Mouse (Mus musculus): Measurements from ENCODE around the gene Eef1akmt1. TPM values are rescaled to one million over a fixed set of nuclear protein-coding genes. Genes with fewer than 3 reads are reported as not detected.

The Eef1akmt1 gene
- polyA plus RNA-seq, 1 experiment from 2014 or later, result 106 TPM

- DNase-seq (ENCODE audit: low spot score), result no peak
- H3K27ac ChIP-seq (replicated peaks; ENCODE audit: low read depth, low read length), result no peak overlapping the region
- no peak overlapping the region for H3K4me3 ChIP-seq (ENCODE audit: low read depth, low read length)
- no peaks in the 10 kb centered on the region; the same call in 1 of the 2 replicates for H3K9me3 ChIP-seq (ENCODE audit: control insufficient read depth, low read length)
- ATAC-seq (ENCODE audit: insufficient number of reproducible peaks, low FRiP score, low TSS enrichment, low read depth), result 0 out of 2 replicates have a peak, but pooled peaks have one; percentile 31
- 0 out of 2 replicates have a peak, but pooled peaks cover 4% of the 10 kb centered on the region for H3K4me1 ChIP-seq (ENCODE audit: control insufficient read depth, insufficient read depth, low read length)
- WGBS, result 64% methylated on average over 34 of the region's 34 CpGs
- no peak overlapping the region for H3K9ac ChIP-seq (ENCODE audit: low read length)
- no peaks in the 10 kb centered on the region for H3K36me3 ChIP-seq (ENCODE audit: control insufficient read depth, insufficient read depth, low read length)
- H3K4me2 ChIP-seq (ENCODE audit: low read depth, severe bottlenecking), result no peak overlapping the region
- no peaks in the 10 kb centered on the region for H3K27me3 ChIP-seq (ENCODE audit: control insufficient read depth, insufficient read depth, low read length)
Measured at GRCm38 (mm10) chr14:57542231-57542630, 29.2 kb downstream of the Eef1akmt1 start.

DNA sequence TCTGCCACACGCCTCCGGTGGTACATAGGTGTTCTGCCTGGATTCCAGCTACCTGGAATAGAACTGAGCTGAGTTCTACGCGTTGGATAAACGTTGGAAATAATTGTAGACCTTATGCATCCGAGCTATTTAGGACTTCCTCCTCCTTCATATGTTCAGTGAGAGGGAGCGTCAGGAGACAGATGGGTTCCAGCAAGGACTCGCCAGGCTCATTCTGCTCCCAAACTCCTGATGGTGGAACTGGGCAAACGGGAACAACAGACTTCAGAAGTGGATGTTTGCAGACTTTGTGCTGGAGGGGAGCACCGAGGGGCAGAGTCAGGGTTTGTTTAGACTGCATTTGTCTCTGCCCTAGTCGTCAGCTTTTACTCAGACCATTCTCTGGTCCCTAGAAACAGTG is 30.7 kb downstream of the Eef1akmt1 start:
- Histone ChIP-seq H3K27me3 (ENCODE audit: control insufficient read depth, insufficient read depth, low read length) (peaks cover 2% of the 10 kb centered on the region; the same call in 1 of the 2 replicates), H3K36me3 (ENCODE audit: control insufficient read depth, insufficient read depth, low read length) (no peaks in the 10 kb centered on the region), H3K4me3 (ENCODE audit: low read depth, low read length) (no peak overlapping the region), H3K4me2 (ENCODE audit: low read depth, severe bottlenecking) (no peak overlapping the region), H3K4me1 (ENCODE audit: control insufficient read depth, insufficient read depth, low read length) (no peaks in the 10 kb centered on the region), H3K27ac (replicated peaks; ENCODE audit: low read depth, low read length) (no peak overlapping the region), H3K9ac (ENCODE audit: low read length) (no peak overlapping the region), H3K9me3 (ENCODE audit: control insufficient read depth, low read length) (no peaks in the 10 kb centered on the region; the same call in 1 of the 2 replicates)
- DNase-seq (ENCODE audit: low spot score), result no peak
- ATAC-seq (ENCODE audit: insufficient number of reproducible peaks, low FRiP score, low TSS enrichment, low read depth), result no peak
- WGBS, result 88% methylated on average over 11 of the region's 11 CpGs

GRCm38 (mm10) chr14:57537261-57538015 is 34.0 kb downstream of the Eef1akmt1 start:
- H3K27ac ChIP-seq (replicated peaks; ENCODE audit: low read depth, low read length), result no peak overlapping the region
- 22% methylated on average over 16 of the region's 16 CpGs for WGBS
- H3K9ac ChIP-seq (ENCODE audit: low read length), result no peak overlapping the region
- no peaks in the 10 kb centered on the region for H3K4me1 ChIP-seq (ENCODE audit: control insufficient read depth, insufficient read depth, low read length)
- ATAC-seq (ENCODE audit: insufficient number of reproducible peaks, low FRiP score, low TSS enrichment, low read depth) (no peak), DNase-seq (ENCODE audit: low spot score) (no peak)
- H3K27me3 ChIP-seq (ENCODE audit: control insufficient read depth, insufficient read depth, low read length), result peaks cover 5% of the 10 kb centered on the region; the same call in 1 of the 2 replicates
- H3K9me3 ChIP-seq (ENCODE audit: control insufficient read depth, low read length), result no peaks in the 10 kb centered on the region; the same call in 1 of the 2 replicates
- H3K36me3 ChIP-seq (ENCODE audit: control insufficient read depth, insufficient read depth, low read length), result no peaks in the 10 kb centered on the region
- H3K4me2 ChIP-seq (ENCODE audit: low read depth, severe bottlenecking), result no peak overlapping the region
- H3K4me3 ChIP-seq (ENCODE audit: low read depth, low read length), result no peak overlapping the region

GRCm38 (mm10) chr14:57536820-57537219 is 34.6 kb downstream of the Eef1akmt1 start:
- H3K4me3 ChIP-seq (ENCODE audit: low read depth, low read length), result no peak overlapping the region
- no peaks in the 10 kb centered on the region for H3K4me1 ChIP-seq (ENCODE audit: control insufficient read depth, insufficient read depth, low read length)
- 48% methylated on average over 9 of the region's 9 CpGs for WGBS
- no peak for ATAC-seq (ENCODE audit: insufficient number of reproducible peaks, low FRiP score, low TSS enrichment, low read depth)
- no peak overlapping the region for H3K9ac ChIP-seq (ENCODE audit: low read length)
- H3K4me2 ChIP-seq (ENCODE audit: low read depth, severe bottlenecking), result no peak overlapping the region
- no peaks in the 10 kb centered on the region for H3K9me3 ChIP-seq (ENCODE audit: control insufficient read depth, low read length)
- no peak overlapping the region for H3K27ac ChIP-seq (replicated peaks; ENCODE audit: low read depth, low read length)
- H3K36me3 ChIP-seq (ENCODE audit: control insufficient read depth, insufficient read depth, low read length), result no peaks in the 10 kb centered on the region
- H3K27me3 ChIP-seq (ENCODE audit: control insufficient read depth, insufficient read depth, low read length), result peaks cover 5% of the 10 kb centered on the region; the same call in 1 of the 2 replicates
- no peak for DNase-seq (ENCODE audit: low spot score)

- ATAC-seq (ENCODE audit: insufficient number of reproducible peaks, low FRiP score, low TSS enrichment, low read depth), result no peak
- WGBS, result 86% methylated on average over 6 of the region's 6 CpGs
- no peak overlapping the region for H3K27ac ChIP-seq (replicated peaks; ENCODE audit: low read depth, low read length)
Measured at GRCm38 (mm10) chr14:57535646-57536045, 35.8 kb downstream of the Eef1akmt1 start.

DNA sequence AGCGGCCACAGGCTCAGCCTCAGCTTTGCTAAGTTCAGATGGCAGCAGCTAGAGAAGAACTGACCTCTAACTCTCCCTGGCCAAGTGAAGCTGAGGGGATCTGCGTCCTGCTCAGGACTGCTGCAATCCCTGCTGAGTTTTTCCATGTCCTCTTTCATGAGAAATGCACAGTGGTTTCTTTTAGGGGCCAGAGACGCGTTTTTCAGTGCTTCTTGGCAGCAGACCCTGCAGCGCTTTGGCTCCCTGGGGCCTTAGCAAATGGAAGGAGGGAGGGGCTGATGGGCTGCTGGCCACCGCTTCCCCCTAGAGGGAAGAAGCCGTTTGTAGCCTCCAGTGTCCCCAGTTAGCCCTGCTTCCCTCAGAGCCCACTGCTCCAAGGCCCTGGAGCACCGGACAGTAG is 36.5 kb downstream of the Eef1akmt1 start:
- H3K9ac ChIP-seq (ENCODE audit: low read length), result no peak overlapping the region
- ATAC-seq (ENCODE audit: insufficient number of reproducible peaks, low FRiP score, low TSS enrichment, low read depth) (no peak), DNase-seq (ENCODE audit: low spot score) (no peak)
- peaks cover 5% of the 10 kb centered on the region; the same call in 1 of the 2 replicates for H3K27me3 ChIP-seq (ENCODE audit: control insufficient read depth, insufficient read depth, low read length)
- H3K36me3 ChIP-seq (ENCODE audit: control insufficient read depth, insufficient read depth, low read length), result no peaks in the 10 kb centered on the region
- no peak overlapping the region for H3K4me2 ChIP-seq (ENCODE audit: low read depth, severe bottlenecking)
- no peaks in the 10 kb centered on the region for H3K4me1 ChIP-seq (ENCODE audit: control insufficient read depth, insufficient read depth, low read length)
- no peak overlapping the region for H3K27ac ChIP-seq (replicated peaks; ENCODE audit: low read depth, low read length)
- WGBS, result 13% methylated on average over 8 of the region's 8 CpGs
- no peaks in the 10 kb centered on the region for H3K9me3 ChIP-seq (ENCODE audit: control insufficient read depth, low read length)
- no peak overlapping the region for H3K4me3 ChIP-seq (ENCODE audit: low read depth, low read length)

More at GRCm38 (mm10) chr14:57535646-57536045, 35.8 kb downstream of the Eef1akmt1 start:
- Histone ChIP-seq H3K9ac (ENCODE audit: low read length) (no peak overlapping the region), H3K4me3 (ENCODE audit: low read depth, low read length) (no peak overlapping the region), H3K4me2 (ENCODE audit: low read depth, severe bottlenecking) (no peak overlapping the region), H3K9me3 (ENCODE audit: control insufficient read depth, low read length) (no peaks in the 10 kb centered on the region), H3K4me1 (ENCODE audit: control insufficient read depth, insufficient read depth, low read length) (no peaks in the 10 kb centered on the region), H3K27me3 (ENCODE audit: control insufficient read depth, insufficient read depth, low read length) (peaks cover 5% of the 10 kb centered on the region; the same call in 1 of the 2 replicates), H3K36me3 (ENCODE audit: control insufficient read depth, insufficient read depth, low read length) (no peaks in the 10 kb centered on the region)
- DNase-seq (ENCODE audit: low spot score), result no peak

- H3K27ac ChIP-seq (replicated peaks; ENCODE audit: low read depth, low read length), result no peak overlapping the region
- no peaks in the 10 kb centered on the region for H3K9me3 ChIP-seq (ENCODE audit: control insufficient read depth, low read length)
- DNase-seq (ENCODE audit: low spot score) (no peak), ATAC-seq (ENCODE audit: insufficient number of reproducible peaks, low FRiP score, low TSS enrichment, low read depth) (no peak)
- H3K4me3 ChIP-seq (ENCODE audit: low read depth, low read length), result no peak overlapping the region
- H3K4me2 ChIP-seq (ENCODE audit: low read depth, severe bottlenecking), result no peak overlapping the region
- WGBS, result 5% methylated on average over 5 of the region's 5 CpGs
- H3K4me1 ChIP-seq (ENCODE audit: control insufficient read depth, insufficient read depth, low read length), result peaks cover 3% of the 10 kb centered on the region; the same call in 1 of the 2 replicates
- H3K36me3 ChIP-seq (ENCODE audit: control insufficient read depth, insufficient read depth, low read length), result no peaks in the 10 kb centered on the region
- peaks cover 5% of the 10 kb centered on the region; the same call in 1 of the 2 replicates for H3K27me3 ChIP-seq (ENCODE audit: control insufficient read depth, insufficient read depth, low read length)
- H3K9ac ChIP-seq (ENCODE audit: low read length), result no peak overlapping the region
Measured at GRCm38 (mm10) chr14:57534346-57534745, 37.1 kb downstream of the Eef1akmt1 start.

- Histone ChIP-seq H3K27ac (replicated peaks; ENCODE audit: low read depth, low read length) (no peak overlapping the region), H3K9me3 (ENCODE audit: control insufficient read depth, low read length) (no peaks in the 10 kb centered on the region), H3K4me3 (ENCODE audit: low read depth, low read length) (no peak overlapping the region), H3K9ac (ENCODE audit: low read length) (no peak overlapping the region), H3K27me3 (ENCODE audit: control insufficient read depth, insufficient read depth, low read length) (peaks cover 5% of the 10 kb centered on the region; the same call in 1 of the 2 replicates), H3K4me2 (ENCODE audit: low read depth, severe bottlenecking) (no peak overlapping the region), H3K36me3 (ENCODE audit: control insufficient read depth, insufficient read depth, low read length) (no peaks in the 10 kb centered on the region), H3K4me1 (ENCODE audit: control insufficient read depth, insufficient read depth, low read length) (peaks cover 3% of the 10 kb centered on the region; the same call in 1 of the 2 replicates)
- no peak for ATAC-seq (ENCODE audit: insufficient number of reproducible peaks, low FRiP score, low TSS enrichment, low read depth)
- 10% methylated on average over 11 of the region's 11 CpGs for WGBS
- DNase-seq (ENCODE audit: low spot score), result no peak
Measured at GRCm38 (mm10) chr14:57533841-57534240, 37.6 kb downstream of the Eef1akmt1 start.
